Mouse (Mus musculus) forebrain, embryonic 14.5 days (tissue): ENCODE data around the gene BC035947. TPM values are rescaled to one million over a fixed set of nuclear protein-coding genes. Genes with fewer than 3 reads are reported as not detected.

ENCODE experiments used
- ATAC-seq: fragments of 200-750 bp; cut with Nextera tagmentation; 2 replicates; pipeline ENCODE4 v1.8.0; 2017; ENCODE audit warnings: mild to moderate bottlenecking, moderate library complexity
- DNase-seq: peaks from one replicate; pipeline ENCODE4 v3.0.0-alpha.2; 2015; ENCODE audit warnings: low spot score
- H3K27ac ChIP-seq: fragments of 300-500 bp; sonication (generic); 2 replicates; pipeline ENCODE4 v1.5.1; 2014; ENCODE audit warnings: low read depth, mild to moderate bottlenecking, control low read depth, low read length, moderate library complexity
- H3K27me3 ChIP-seq: fragments of 300-500 bp; sonication (generic); replicated peaks from 2 replicates; pipeline ENCODE4 v1.6.1; 2014; ENCODE audit warnings: low read length, control low read depth, mixed read lengths; ENCODE audit not compliant: control insufficient read depth, insufficient read depth
- H3K36me3 ChIP-seq: fragments of 300-500 bp; sonication (generic); 2 replicates; pipeline ENCODE4 v1.6.1; 2014; ENCODE audit warnings: low read length, control low read depth; ENCODE audit not compliant: control insufficient read depth, insufficient read depth
- H3K4me1 ChIP-seq: fragments of 300-500 bp; sonication (generic); 2 replicates; pipeline ENCODE4 v1.6.1; 2014; ENCODE audit warnings: antibody characterized with exemption, low read length, control low read depth; ENCODE audit not compliant: control insufficient read depth, insufficient read depth
- H3K4me2 ChIP-seq: fragments of 300-500 bp; sonication (generic); 2 replicates; pipeline ENCODE4 v1.6.1; 2014; ENCODE audit warnings: mild to moderate bottlenecking, control low read depth, low read length
- H3K4me3 ChIP-seq: fragments of 300-500 bp; sonication (generic); 2 replicates; pipeline ENCODE4 v1.5.1; 2014; ENCODE audit warnings: low read depth, low read length, control low read depth
- H3K9ac ChIP-seq: fragments of 300-500 bp; sonication (generic); 2 replicates; pipeline ENCODE4 v1.6.1; 2014; ENCODE audit warnings: mild to moderate bottlenecking, low read length, control low read depth, moderate library complexity
- H3K9me3 ChIP-seq: fragments of 300-500 bp; sonication (generic); replicated peaks from 2 replicates; pipeline ENCODE4 v1.6.1; 2016; ENCODE audit warnings: low read length, control low read depth, mixed read lengths; ENCODE audit not compliant: control insufficient read depth
- WGBS: fragments of 180-500 bp; shearing (Covaris S2); extraction: QIAGEN DNeasy Blood & Tissue Kit; methylation state at CpG from one replicate; pipeline ENCODE4 v1.1.7; 2014; 5-methylcytosine and 5-hydroxymethylcytosine counted together
- polyA plus RNA-seq: library from polyadenylated mRNA; unstranded; fragments of >200 nt; fragmentation: Nextera tagmentation; extraction: Ambion mirVana; gene quantifications from 2 replicates; pipeline ENCODE4 v1.2.1, GENCODE M21; 2014

The BC035947 gene
- polyA plus RNA-seq, 1 experiment from 2014 or later = 0.24 TPM

- ATAC-seq (peak; percentile 67), DNase-seq (peak; percentile 81)
- Histone ChIP-seq H3K27me3 (no peaks in the 10 kb centered on the region), H3K4me3 (no peak overlapping the region), H3K9ac (no peak overlapping the region), H3K36me3 (no peaks in the 10 kb centered on the region), H3K4me1 (no peaks in the 10 kb centered on the region), H3K4me2 (peak overlapping the region; percentile 45), H3K27ac (no peak overlapping the region), H3K9me3 (no peaks in the 10 kb centered on the region)
- WGBS = 40% methylated on average over 19 of the region's 19 CpGs
Observed at GRCm38 (mm10) chr1:78536310-78537164, 24.6 kb upstream of the BC035947 start.

- ATAC-seq (no peak), DNase-seq (no peak)
- H3K9me3 ChIP-seq = no peaks in the 10 kb centered on the region
- H3K27ac ChIP-seq = no peak overlapping the region
- H3K9ac ChIP-seq = no peak overlapping the region
- WGBS = 90% methylated on average over 9 of the region's 9 CpGs
- no peaks in the 10 kb centered on the region for H3K4me1 ChIP-seq
- no peak overlapping the region for H3K4me3 ChIP-seq
- no peaks in the 10 kb centered on the region for H3K27me3 ChIP-seq
- H3K4me2 ChIP-seq = no peak overlapping the region
- H3K36me3 ChIP-seq = no peaks in the 10 kb centered on the region
Observed at GRCm38 (mm10) chr1:78534428-78535150, 22.6 kb upstream of the BC035947 start.

GRCm38 (mm10) chr1:78532184-78532800 is 20.3 kb upstream of the BC035947 start:
- DNase-seq = no peak
- Histone ChIP-seq H3K27me3 (no peaks in the 10 kb centered on the region), H3K4me3 (no peak overlapping the region), H3K27ac (no peak overlapping the region), H3K9me3 (no peaks in the 10 kb centered on the region), H3K36me3 (no peaks in the 10 kb centered on the region), H3K4me1 (no peaks in the 10 kb centered on the region), H3K9ac (no peak overlapping the region), H3K4me2 (no peak overlapping the region)
- ATAC-seq = no peak
- 91% methylated on average over 15 of the region's 15 CpGs for WGBS

- H3K4me1 ChIP-seq = no peaks in the 10 kb centered on the region
- H3K36me3 ChIP-seq = no peaks in the 10 kb centered on the region
- H3K4me2 ChIP-seq = no peak overlapping the region
- DNase-seq (peak; percentile 20), ATAC-seq (no peak)
- no peak overlapping the region for H3K27ac ChIP-seq
- H3K27me3 ChIP-seq = no peaks in the 10 kb centered on the region
- no peaks in the 10 kb centered on the region for H3K9me3 ChIP-seq
- WGBS = 78% methylated on average over 7 of the region's 7 CpGs
- H3K4me3 ChIP-seq = no peak overlapping the region
- H3K9ac ChIP-seq = no peak overlapping the region
Observed at GRCm38 (mm10) chr1:78530500-78531215, 18.7 kb upstream of the BC035947 start.

GRCm38 (mm10) chr1:78529011-78529410 is 17.1 kb upstream of the BC035947 start:
- DNase-seq (no peak), ATAC-seq (no peak)
- Histone ChIP-seq H3K36me3 (no peaks in the 10 kb centered on the region), H3K27ac (no peak overlapping the region), H3K4me3 (no peak overlapping the region), H3K9me3 (no peaks in the 10 kb centered on the region), H3K27me3 (no peaks in the 10 kb centered on the region), H3K4me1 (no peaks in the 10 kb centered on the region), H3K4me2 (no peak overlapping the region), H3K9ac (no peak overlapping the region)
- WGBS = 91% methylated on average over 8 of the region's 8 CpGs

GRCm38 (mm10) chr1:78528356-78528755 is 16.4 kb upstream of the BC035947 start:
- no peaks in the 10 kb centered on the region for H3K4me1 ChIP-seq
- H3K4me2 ChIP-seq = no peak overlapping the region
- H3K9me3 ChIP-seq = no peaks in the 10 kb centered on the region
- no peak for ATAC-seq
- no peak overlapping the region for H3K4me3 ChIP-seq
- H3K27me3 ChIP-seq = no peaks in the 10 kb centered on the region
- H3K27ac ChIP-seq = no peak overlapping the region
- H3K36me3 ChIP-seq = no peaks in the 10 kb centered on the region
- H3K9ac ChIP-seq = no peak overlapping the region
- no peak for DNase-seq
- WGBS = 92% methylated on average over 3 of the region's 3 CpGs

- Histone ChIP-seq H3K36me3 (no peaks in the 10 kb centered on the region), H3K9me3 (no peaks in the 10 kb centered on the region), H3K4me3 (no peak overlapping the region), H3K27me3 (no peaks in the 10 kb centered on the region), H3K4me2 (no peak overlapping the region), H3K4me1 (no peaks in the 10 kb centered on the region), H3K27ac (no peak overlapping the region), H3K9ac (no peak overlapping the region)
- DNase-seq (peak; percentile 66), ATAC-seq (no peak)
- 53% methylated on average over 23 of the region's 23 CpGs for WGBS
Observed at GRCm38 (mm10) chr1:78525189-78525886, 13.4 kb upstream of the BC035947 start.

- H3K36me3 ChIP-seq = no peaks in the 10 kb centered on the region
- 87% methylated on average over 7 of the region's 7 CpGs for WGBS
- H3K9ac ChIP-seq = no peak overlapping the region
- ATAC-seq (no peak), DNase-seq (no peak)
- H3K4me2 ChIP-seq = no peak overlapping the region
- H3K27ac ChIP-seq = no peak overlapping the region
- H3K4me3 ChIP-seq = no peak overlapping the region
- H3K9me3 ChIP-seq = no peaks in the 10 kb centered on the region
- no peaks in the 10 kb centered on the region for H3K4me1 ChIP-seq
- no peaks in the 10 kb centered on the region for H3K27me3 ChIP-seq
Observed at GRCm38 (mm10) chr1:78518907-78519306, 6.9 kb upstream of the BC035947 start.
